Mouse (Mus musculus) hindbrain, embryonic 16.5 days (tissue): ENCODE measurements around the gene Tmem102. TPM values are rescaled to one million over a fixed set of nuclear protein-coding genes. Genes with fewer than 3 reads are reported as not detected.

Experiments
- ATAC-seq: fragments of 200-750 bp; cut with Nextera tagmentation; 2 replicates; pipeline ENCODE4 v1.8.0; 2017; ENCODE audit warnings: moderate TSS enrichment, moderate library complexity
- H3K27ac ChIP-seq: fragments of 300-500 bp; sonication (generic); 2 replicates; pipeline ENCODE4 v1.5.1; 2014; ENCODE audit warnings: low read depth, mild to moderate bottlenecking, control low read depth, low read length, moderate library complexity
- H3K27me3 ChIP-seq: fragments of 300-500 bp; sonication (generic); replicated peaks from 2 replicates; pipeline ENCODE4 v1.6.1; 2014; ENCODE audit warnings: low read length; ENCODE audit not compliant: control insufficient read depth, insufficient read depth
- H3K36me3 ChIP-seq: fragments of 300-500 bp; sonication (generic); 2 replicates; pipeline ENCODE4 v1.6.1; 2014; ENCODE audit warnings: mild to moderate bottlenecking, low read length, moderate library complexity, mixed read lengths; ENCODE audit not compliant: control insufficient read depth, insufficient read depth
- H3K4me1 ChIP-seq: fragments of 300-500 bp; sonication (generic); 2 replicates; pipeline ENCODE4 v1.6.1; 2014; ENCODE audit warnings: low read depth, low read length; ENCODE audit not compliant: control insufficient read depth, insufficient read depth
- H3K4me2 ChIP-seq: fragments of 300-500 bp; sonication (generic); 2 replicates; pipeline ENCODE4 v1.6.1; 2014; ENCODE audit warnings: mild to moderate bottlenecking, low read length, control low read depth, moderate library complexity
- H3K4me3 ChIP-seq: fragments of 300-500 bp; sonication (generic); 2 replicates; pipeline ENCODE4 v1.5.1; 2014; ENCODE audit warnings: mild to moderate bottlenecking, low read length, control low read depth, moderate library complexity
- H3K9ac ChIP-seq: fragments of 300-500 bp; sonication (generic); 2 replicates; pipeline ENCODE4 v1.6.1; 2014; ENCODE audit warnings: low read depth, mild to moderate bottlenecking, control low read depth, low read length, moderate library complexity
- H3K9me3 ChIP-seq: fragments of 300-500 bp; sonication (generic); 2 replicates; pipeline ENCODE4 v1.6.1; 2014; ENCODE audit warnings: mild to moderate bottlenecking, low read length, moderate library complexity; ENCODE audit not compliant: control insufficient read depth
- WGBS: fragments of 180-500 bp; shearing (Covaris S2); extraction: QIAGEN DNeasy Blood & Tissue Kit; methylation state at CpG from one replicate; pipeline ENCODE4 v1.1.7; 2014; 5-methylcytosine and 5-hydroxymethylcytosine counted together
- polyA plus RNA-seq: library from polyadenylated mRNA; unstranded; fragments of >200 nt; fragmentation: Nextera tagmentation; extraction: Ambion mirVana; gene quantifications from 2 replicates; pipeline ENCODE4 v1.2.1, GENCODE M21; 2015

Tmem102 gene
- polyA plus RNA-seq, 1 experiment from 2014 or later, result 1.6 TPM

GRCm38 (mm10) chr11:69781828-69782227 is 23.6 kb downstream of the Tmem102 start:
- H3K27ac ChIP-seq, result no peak overlapping the region
- no peaks in the 10 kb centered on the region for H3K9me3 ChIP-seq
- no peak overlapping the region for H3K4me2 ChIP-seq
- no peaks in the 10 kb centered on the region for H3K4me1 ChIP-seq
- no peak overlapping the region for H3K9ac ChIP-seq
- H3K4me3 ChIP-seq, result no peak overlapping the region
- no peaks in the 10 kb centered on the region for H3K27me3 ChIP-seq
- WGBS, result 29% methylated on average over 4 of the region's 4 CpGs
- peaks cover 5% of the 10 kb centered on the region for H3K36me3 ChIP-seq
- ATAC-seq, result no peak

- Histone ChIP-seq H3K27me3 (no peaks in the 10 kb centered on the region), H3K9me3 (no peaks in the 10 kb centered on the region), H3K4me1 (no peaks in the 10 kb centered on the region), H3K9ac (no peak overlapping the region), H3K4me3 (no peak overlapping the region), H3K4me2 (no peak overlapping the region), H3K36me3 (peaks cover 12% of the 10 kb centered on the region), H3K27ac (no peak overlapping the region)
- WGBS, result 47% methylated on average over 7 of the region's 7 CpGs
- ATAC-seq, result no peak
These were observed 26.4 kb downstream of the Tmem102 start for GRCm38 (mm10) chr11:69778985-69779384.

DNA sequence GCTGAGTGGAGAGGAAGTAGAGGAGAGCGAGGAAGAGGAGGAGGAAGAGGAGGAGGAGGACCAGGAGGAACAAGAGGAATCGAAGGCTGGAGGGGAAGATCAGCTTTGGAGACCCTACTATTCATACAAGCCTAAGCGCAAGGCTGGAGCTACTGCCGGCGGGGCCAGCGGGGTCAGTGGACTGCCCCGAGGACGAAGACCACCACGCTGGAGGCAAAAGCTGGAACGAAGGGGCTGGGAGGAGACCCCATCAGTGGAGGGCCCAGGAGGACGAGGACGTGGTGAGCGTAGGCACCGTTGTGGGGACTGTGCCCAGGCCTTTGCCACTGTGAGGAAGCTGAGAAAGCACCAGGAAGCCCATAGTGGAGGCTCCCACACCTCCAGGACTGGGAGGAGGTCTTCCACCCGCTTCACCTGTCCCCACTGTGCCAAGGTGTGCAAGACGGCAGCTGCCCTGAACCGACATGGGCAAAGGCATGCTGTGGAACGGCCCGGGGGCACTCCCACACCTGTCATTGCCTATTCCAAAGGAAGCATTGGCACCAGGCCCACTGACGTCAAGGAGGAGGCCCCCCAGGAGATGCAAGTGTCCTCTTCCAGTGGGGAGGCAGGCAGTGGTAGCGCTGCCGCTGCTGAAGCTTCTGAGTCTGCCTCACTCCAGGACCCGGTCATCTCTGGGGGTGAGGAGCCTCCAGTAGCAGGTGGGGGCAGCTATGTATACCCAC is 27.0 kb downstream of the Tmem102 start:
- ATAC-seq, result no peak
- Histone ChIP-seq H3K9ac (no peak overlapping the region), H3K27me3 (no peaks in the 10 kb centered on the region), H3K4me2 (no peak overlapping the region), H3K27ac (no peak overlapping the region), H3K4me3 (no peak overlapping the region), H3K36me3 (peaks cover 12% of the 10 kb centered on the region), H3K9me3 (no peaks in the 10 kb centered on the region), H3K4me1 (no peaks in the 10 kb centered on the region)
- 62% methylated on average over 23 of the region's 23 CpGs for whole genome bisulfite sequencing

- peaks cover 12% of the 10 kb centered on the region for H3K36me3 ChIP-seq
- H3K4me3 ChIP-seq, result no peak overlapping the region
- no peak; the same call in 1 of the 2 replicates for ATAC-seq
- H3K9ac ChIP-seq, result no peak overlapping the region
- H3K9me3 ChIP-seq, result no peaks in the 10 kb centered on the region
- WGBS, result 61% methylated on average over 26 of the region's 26 CpGs
- no peaks in the 10 kb centered on the region for H3K4me1 ChIP-seq
- no peaks in the 10 kb centered on the region for H3K27me3 ChIP-seq
- no peak overlapping the region for H3K4me2 ChIP-seq
- H3K27ac ChIP-seq, result no peak overlapping the region
These were observed 27.7 kb downstream of the Tmem102 start for GRCm38 (mm10) chr11:69777504-69778257.

- no peak for ATAC-seq
- H3K27me3 ChIP-seq, result no peaks in the 10 kb centered on the region
- no peak overlapping the region for H3K27ac ChIP-seq
- WGBS, result 88% methylated on average over 19 of the region's 20 CpGs
- H3K9ac ChIP-seq, result no peak overlapping the region
- no peaks in the 10 kb centered on the region for H3K9me3 ChIP-seq
- peaks cover 12% of the 10 kb centered on the region for H3K36me3 ChIP-seq
- no peak overlapping the region for H3K4me3 ChIP-seq
- no peak overlapping the region for H3K4me2 ChIP-seq
- no peaks in the 10 kb centered on the region for H3K4me1 ChIP-seq
These were observed 28.9 kb downstream of the Tmem102 start for GRCm38 (mm10) chr11:69776488-69776887.

GRCm38 (mm10) chr11:69775716-69776115 is 29.7 kb downstream of the Tmem102 start:
- Histone ChIP-seq H3K4me3 (no peak overlapping the region), H3K27me3 (no peaks in the 10 kb centered on the region), H3K36me3 (peaks cover 12% of the 10 kb centered on the region), H3K9ac (no peak overlapping the region), H3K27ac (no peak overlapping the region), H3K4me2 (no peak overlapping the region), H3K9me3 (no peaks in the 10 kb centered on the region), H3K4me1 (no peaks in the 10 kb centered on the region)
- ATAC-seq, result no peak
- 54% methylated on average over 10 of the region's 10 CpGs for WGBS

DNA sequence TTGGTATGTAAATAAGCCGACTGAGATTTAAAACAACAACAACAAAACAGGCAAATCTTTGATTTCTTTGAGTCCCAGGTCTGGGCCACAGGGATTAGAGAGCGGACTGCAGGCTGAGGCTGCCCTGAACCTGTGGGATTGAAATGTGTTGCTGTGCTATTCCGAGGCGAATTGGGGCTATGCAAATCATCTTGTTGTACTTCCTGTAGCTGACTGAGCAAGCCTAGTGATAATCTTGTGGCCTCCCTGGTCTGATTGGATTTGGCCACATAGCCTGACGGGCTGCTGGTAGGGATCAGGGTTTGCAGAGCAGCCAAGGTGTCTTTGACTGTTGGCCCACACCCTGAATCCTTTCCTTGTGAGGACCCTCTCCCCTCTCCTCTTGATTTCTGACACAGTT is 30.5 kb downstream of the Tmem102 start:
- H3K9me3 ChIP-seq, result no peaks in the 10 kb centered on the region
- no peak overlapping the region for H3K4me2 ChIP-seq
- H3K27me3 ChIP-seq, result no peaks in the 10 kb centered on the region
- H3K4me1 ChIP-seq, result no peaks in the 10 kb centered on the region
- H3K4me3 ChIP-seq, result no peak overlapping the region
- H3K36me3 ChIP-seq, result peaks cover 12% of the 10 kb centered on the region
- no peak for ATAC-seq
- no peak overlapping the region for H3K27ac ChIP-seq
- WGBS, result 61% methylated on average over 5 of the region's 5 CpGs
- H3K9ac ChIP-seq, result 0 out of 2 replicates have a peak overlapping the region, but pooled peaks have one; percentile 18

- Histone ChIP-seq H3K27ac (peak overlapping the region; percentile 50; the same call in 1 of the 2 replicates), H3K27me3 (no peaks in the 10 kb centered on the region), H3K9me3 (no peaks in the 10 kb centered on the region), H3K4me1 (peaks cover 18% of the 10 kb centered on the region), H3K4me2 (peak overlapping the region; percentile 75), H3K36me3 (no peaks in the 10 kb centered on the region), H3K9ac (peak overlapping the region; percentile 54), H3K4me3 (peak overlapping the region; percentile 93)
- WGBS, result 67% methylated on average over 4 of the region's 4 CpGs
- ATAC-seq, result no peak
These were observed 37.9 kb downstream of the Tmem102 start for GRCm38 (mm10) chr11:69767625-69767909.

- H3K36me3 ChIP-seq, result no peaks in the 10 kb centered on the region
- H3K9ac ChIP-seq, result peak overlapping the region; percentile 99
- ATAC-seq, result peak; percentile 10; the same call in 1 of the 2 replicates
- H3K9me3 ChIP-seq, result no peaks in the 10 kb centered on the region
- H3K4me3 ChIP-seq, result peak overlapping the region; percentile 93
- peak overlapping the region; percentile 50; the same call in 1 of the 2 replicates for H3K27ac ChIP-seq
- 59% methylated on average over 13 of the region's 13 CpGs for WGBS
- no peaks in the 10 kb centered on the region for H3K27me3 ChIP-seq
- peaks cover 18% of the 10 kb centered on the region for H3K4me1 ChIP-seq
- peak overlapping the region; percentile 75 for H3K4me2 ChIP-seq
These were observed 38.4 kb downstream of the Tmem102 start for GRCm38 (mm10) chr11:69766872-69767624.
